Mouse (Mus musculus) ovary, postnatal 10 days (tissue): Measurements from ENCODE around the gene Mapk14.
A peak's percentile ranks its signal among the peaks of the same experiment; 100 is the strongest.

ENCODE experiments used
- DNase-seq: peaks from one replicate; pipeline ENCODE4 v3.0.0; 2022; ENCODE audit warnings: low spot score

Gene Mapk14

GRCm38 (mm10) chr17:28690776-28691686, at the start of gene Mapk14:
Gene Mapk14, plus strand, starts transcription at chr17:28691329.
- DNase-seq, result peak; percentile 93

- no peak for DNase-seq
Observed at GRCm38 (mm10) chr17:28643697-28644096, 47.4 kb upstream of the Mapk14 start.

GRCm38 (mm10) chr17:28644112-28644511, 47.0 kb upstream of the Mapk14 start:
- DNase-seq, result no peak

GRCm38 (mm10) chr17:28646221-28646620, 44.9 kb upstream of the Mapk14 start:
- no peak for DNase-seq

GRCm38 (mm10) chr17:28648607-28649370, 42.3 kb upstream of the Mapk14 start:
- no peak for DNase-seq

GRCm38 (mm10) chr17:28650268-28650667, 40.9 kb upstream of the Mapk14 start:
- no peak for DNase-seq

- no peak for DNase-seq
Observed at GRCm38 (mm10) chr17:28657936-28658335, 33.2 kb upstream of the Mapk14 start.

- DNase-seq, result no peak
Observed at GRCm38 (mm10) chr17:28659564-28659963, 31.6 kb upstream of the Mapk14 start.

- no peak for DNase-seq
Observed at GRCm38 (mm10) chr17:28682311-28683084, 8.6 kb upstream of the Mapk14 start.

GRCm38 (mm10) chr17:28683601-28684000, 7.5 kb upstream of the Mapk14 start:
- DNase-seq, result no peak

GRCm38 (mm10) chr17:28684631-28685030, 6.5 kb upstream of the Mapk14 start:
- no peak for DNase-seq

GRCm38 (mm10) chr17:28687354-28687753, 3.8 kb upstream of the Mapk14 start:
- no peak for DNase-seq

GRCm38 (mm10) chr17:28689586-28690283, 1.4 kb upstream of the Mapk14 start, which contains the start of gene Slc26a8:
Gene Slc26a8, minus strand, starts transcription at chr17:28690233.
- DNase-seq, result no peak

- peak; percentile 33 for DNase-seq
Observed at GRCm38 (mm10) chr17:28691687-28692340, 685 bp downstream of the Mapk14 start.

- no peak for DNase-seq
Observed at GRCm38 (mm10) chr17:28692341-28692710, 1.2 kb downstream of the Mapk14 start.

GRCm38 (mm10) chr17:28693086-28693485, 2.0 kb downstream of the Mapk14 start:
- DNase-seq, result no peak

GRCm38 (mm10) chr17:28694078-28694477, 2.9 kb downstream of the Mapk14 start:
- DNase-seq, result no peak

- no peak for DNase-seq
Observed at GRCm38 (mm10) chr17:28694832-28695231, 3.7 kb downstream of the Mapk14 start.

- DNase-seq, result no peak
Observed at GRCm38 (mm10) chr17:28696641-28697040, 5.5 kb downstream of the Mapk14 start.

GRCm38 (mm10) chr17:28697290-28698195, 6.4 kb downstream of the Mapk14 start:
- no peak for DNase-seq
